Mouse (Mus musculus): ENCODE measurements around the gene Fxyd2. TPM values are rescaled to one million over a fixed set of nuclear protein-coding genes. Genes with fewer than 3 reads are reported as not detected.
A peak's percentile ranks its signal among the peaks of the same experiment; 100 is the strongest.

Gene Fxyd2
- polyA plus RNA-seq, 2 experiments from 2014 or later = 4.3 TPM; not detected in 1

- no peak for ATAC-seq
Measured at GRCm38 (mm10) chr9:45391299-45391698, 8.2 kb upstream of the Fxyd2 start.

- ATAC-seq = no peak
Measured at GRCm38 (mm10) chr9:45395218-45395617, 4.3 kb upstream of the Fxyd2 start.

- ATAC-seq = no peak
Measured at GRCm38 (mm10) chr9:45395796-45396195, 3.7 kb upstream of the Fxyd2 start.

GRCm38 (mm10) chr9:45398336-45398735, 1.1 kb upstream of the Fxyd2 start:
- no peak for ATAC-seq

GRCm38 (mm10) chr9:45401851-45402250, 2.4 kb downstream of the Fxyd2 start:
- ATAC-seq = no peak

GRCm38 (mm10) chr9:45402957-45403356, 3.5 kb downstream of the Fxyd2 start:
- ATAC-seq = no peak

- no peak for ATAC-seq
Measured at GRCm38 (mm10) chr9:45405694-45406093, 6.2 kb downstream of the Fxyd2 start.

- no peak for ATAC-seq
Measured at GRCm38 (mm10) chr9:45406808-45407207, 7.3 kb downstream of the Fxyd2 start.

GRCm38 (mm10) chr9:45407706-45408675, 8.5 kb downstream of the Fxyd2 start:
- no peak for ATAC-seq

GRCm38 (mm10) chr9:45410193-45410592, 10.7 kb downstream of the Fxyd2 start:
- ATAC-seq = no peak

- ATAC-seq = no peak
Measured at GRCm38 (mm10) chr9:45410614-45411013, 11.1 kb downstream of the Fxyd2 start.

GRCm38 (mm10) chr9:45411111-45411510, 11.6 kb downstream of the Fxyd2 start:
- no peak for ATAC-seq

GRCm38 (mm10) chr9:45411803-45412202, 12.3 kb downstream of the Fxyd2 start:
- ATAC-seq = peak; percentile 67

- peak; percentile 64 for ATAC-seq
Measured at GRCm38 (mm10) chr9:45412287-45412686, 12.8 kb downstream of the Fxyd2 start.

GRCm38 (mm10) chr9:45412700-45413477, 13.4 kb downstream of the Fxyd2 start:
- no peak for ATAC-seq

- no peak for ATAC-seq
Measured at GRCm38 (mm10) chr9:45413478-45414140, 14.1 kb downstream of the Fxyd2 start.

GRCm38 (mm10) chr9:45415912-45416311, 16.4 kb downstream of the Fxyd2 start:
- no peak for ATAC-seq

- ATAC-seq = peak; percentile 88
Measured at GRCm38 (mm10) chr9:45417245-45417644, 17.8 kb downstream of the Fxyd2 start.

GRCm38 (mm10) chr9:45418252-45418651, 18.8 kb downstream of the Fxyd2 start:
- no peak for ATAC-seq

GRCm38 (mm10) chr9:45421209-45421608, 21.7 kb downstream of the Fxyd2 start:
- ATAC-seq = no peak

- ATAC-seq = no peak
Measured at GRCm38 (mm10) chr9:45422761-45423298, 23.4 kb downstream of the Fxyd2 start.

- ATAC-seq = no peak
Measured at GRCm38 (mm10) chr9:45426456-45426855, 27.0 kb downstream of the Fxyd2 start, which contains the start of gene Dscaml1. Gene Dscaml1 (plus strand): TSS chr9:45426628.

- no peak for ATAC-seq
Measured at GRCm38 (mm10) chr9:45429392-45429791, 29.9 kb downstream of the Fxyd2 start.

All from activated CD4-positive, CD25-positive, alpha-beta regulatory T cell, adult 4 months (primary cell).